Mouse (Mus musculus) embryonic facial prominence, embryonic 15.5 days (tissue): Measurements from ENCODE around the gene Xbp1. TPM values are rescaled to one million over a fixed set of nuclear protein-coding genes. Genes with fewer than 3 reads are reported as not detected.
A peak's percentile ranks its signal among the peaks of the same experiment; 100 is the strongest.

Source experiments
- ATAC-seq: fragments of 200-750 bp; cut with Nextera tagmentation; 2 replicates; pipeline ENCODE4 v1.8.0; 2017; ENCODE audit warnings: low read depth, moderate TSS enrichment; ENCODE audit not compliant: insufficient number of reproducible peaks, low FRiP score, low TSS enrichment
- H3K27ac ChIP-seq: fragments of 300-500 bp; sonication (generic); replicated peaks from 2 replicates; pipeline ENCODE4 v1.5.1; 2015; ENCODE audit warnings: mild to moderate bottlenecking, inconsistent platforms
- H3K27me3 ChIP-seq: fragments of 300-500 bp; sonication (generic); 2 replicates; pipeline ENCODE4 v1.6.1; 2015; ENCODE audit warnings: inconsistent platforms
- H3K36me3 ChIP-seq: fragments of 300-500 bp; sonication (generic); 2 replicates; pipeline ENCODE4 v1.6.1; 2015; ENCODE audit warnings: mild to moderate bottlenecking, inconsistent platforms
- H3K4me1 ChIP-seq: fragments of 300-500 bp; sonication (generic); 2 replicates; pipeline ENCODE4 v1.6.1; 2015; ENCODE audit warnings: inconsistent platforms
- H3K4me2 ChIP-seq: fragments of 300-500 bp; sonication (generic); replicated peaks from 2 replicates; pipeline ENCODE4 v1.6.1; 2015; ENCODE audit warnings: mild to moderate bottlenecking, inconsistent platforms
- H3K4me3 ChIP-seq: fragments of 300-500 bp; sonication (generic); replicated peaks from 2 replicates; pipeline ENCODE4 v1.5.1; 2015; ENCODE audit warnings: mild to moderate bottlenecking, inconsistent platforms
- H3K9ac ChIP-seq: fragments of 300-500 bp; sonication (generic); 2 replicates; pipeline ENCODE4 v1.6.1; 2015; ENCODE audit warnings: inconsistent platforms
- H3K9me3 ChIP-seq: fragments of 300-500 bp; sonication (generic); replicated peaks from 2 replicates; pipeline ENCODE4 v1.6.1; 2016; ENCODE audit warnings: inconsistent platforms
- WGBS: fragments of 180-500 bp; shearing (Covaris S2); methylation state at CpG from one replicate; pipeline ENCODE4 v1.1.7; 2015; 5-methylcytosine and 5-hydroxymethylcytosine counted together
- polyA plus RNA-seq: library from polyadenylated mRNA; unstranded; fragments of >200 nt; fragmentation: Nextera tagmentation; extraction: Ambion mirVana; gene quantifications from 2 replicates; pipeline ENCODE4 v1.2.1, GENCODE M21; 2015

The Xbp1 gene
- polyA plus RNA-seq, 1 experiment from 2014 or later, result 209 TPM

- no peaks in the 10 kb centered on the region for H3K9me3 ChIP-seq
- H3K36me3 ChIP-seq, result no peaks in the 10 kb centered on the region
- H3K4me1 ChIP-seq, result no peaks in the 10 kb centered on the region
- no peak overlapping the region for H3K9ac ChIP-seq
- no peak for ATAC-seq
- no peaks in the 10 kb centered on the region for H3K27me3 ChIP-seq
- no peak overlapping the region for H3K4me3 ChIP-seq
- H3K4me2 ChIP-seq, result no peak overlapping the region
- no peak overlapping the region for H3K27ac ChIP-seq
- WGBS, result 27% methylated on average over 2 of the region's 2 CpGs
Observed at GRCm38 (mm10) chr11:5493869-5494268, 26.6 kb upstream of the Xbp1 start.

GRCm38 (mm10) chr11:5495286-5495832 is 25.1 kb upstream of the Xbp1 start:
- H3K9ac ChIP-seq, result no peak overlapping the region
- no peak for ATAC-seq
- H3K9me3 ChIP-seq, result no peaks in the 10 kb centered on the region
- H3K4me2 ChIP-seq, result no peak overlapping the region
- H3K36me3 ChIP-seq, result no peaks in the 10 kb centered on the region
- H3K4me1 ChIP-seq, result 0 out of 2 replicates have a peak, but pooled peaks cover 3% of the 10 kb centered on the region
- 77% methylated on average over 12 of the region's 12 CpGs for WGBS
- H3K27ac ChIP-seq, result no peak overlapping the region
- H3K27me3 ChIP-seq, result no peaks in the 10 kb centered on the region
- no peak overlapping the region for H3K4me3 ChIP-seq

- H3K27ac ChIP-seq, result no peak overlapping the region
- ATAC-seq, result no peak
- no peaks in the 10 kb centered on the region for H3K27me3 ChIP-seq
- no peaks in the 10 kb centered on the region for H3K9me3 ChIP-seq
- no peak overlapping the region for H3K4me2 ChIP-seq
- no peak overlapping the region for H3K9ac ChIP-seq
- WGBS, result 77% methylated on average over 5 of the region's 5 CpGs
- H3K36me3 ChIP-seq, result no peaks in the 10 kb centered on the region
- H3K4me3 ChIP-seq, result no peak overlapping the region
- H3K4me1 ChIP-seq, result 0 out of 2 replicates have a peak, but pooled peaks cover 3% of the 10 kb centered on the region
Observed at GRCm38 (mm10) chr11:5495906-5496305, 24.6 kb upstream of the Xbp1 start.

- Histone ChIP-seq H3K9ac (no peak overlapping the region), H3K4me2 (no peak overlapping the region)
- WGBS, result 94% methylated on average over 13 of the region's 13 CpGs
Observed at GRCm38 (mm10) chr11:5496559-5497248, 23.8 kb upstream of the Xbp1 start.

GRCm38 (mm10) chr11:5498422-5498821 is 22.0 kb upstream of the Xbp1 start:
- no peaks in the 10 kb centered on the region for H3K9me3 ChIP-seq
- 81% methylated on average over 9 of the region's 9 CpGs for WGBS
- H3K4me1 ChIP-seq, result 0 out of 2 replicates have a peak, but pooled peaks cover 3% of the 10 kb centered on the region
- H3K36me3 ChIP-seq, result no peaks in the 10 kb centered on the region
- H3K9ac ChIP-seq, result no peak overlapping the region
- no peak overlapping the region for H3K4me2 ChIP-seq
- no peak overlapping the region for H3K4me3 ChIP-seq
- H3K27me3 ChIP-seq, result no peaks in the 10 kb centered on the region
- 0 out of 2 replicates have a peak overlapping the region, but pooled peaks have one; percentile 1 for H3K27ac ChIP-seq
- no peak for ATAC-seq

More at GRCm38 (mm10) chr11:5496559-5497248, 23.8 kb upstream of the Xbp1 start:
- H3K9me3 ChIP-seq, result no peaks in the 10 kb centered on the region
- H3K4me3 ChIP-seq, result no peak overlapping the region
- H3K36me3 ChIP-seq, result no peaks in the 10 kb centered on the region
- H3K27ac ChIP-seq, result no peak overlapping the region
- no peak for ATAC-seq
- H3K4me1 ChIP-seq, result 0 out of 2 replicates have a peak, but pooled peaks cover 3% of the 10 kb centered on the region
- no peaks in the 10 kb centered on the region for H3K27me3 ChIP-seq

GRCm38 (mm10) chr11:5498931-5499661 is 21.4 kb upstream of the Xbp1 start:
- Histone ChIP-seq H3K27ac (0 out of 2 replicates have a peak overlapping the region, but pooled peaks have one; percentile 51), H3K27me3 (no peaks in the 10 kb centered on the region), H3K9ac (no peak overlapping the region), H3K4me3 (no peak overlapping the region), H3K4me2 (no peak overlapping the region), H3K9me3 (no peaks in the 10 kb centered on the region), H3K36me3 (no peaks in the 10 kb centered on the region), H3K4me1 (0 out of 2 replicates have a peak, but pooled peaks cover 3% of the 10 kb centered on the region)
- WGBS, result 67% methylated on average over 13 of the region's 13 CpGs
- ATAC-seq, result peak; percentile 19; the same call in 1 of the 2 replicates

GRCm38 (mm10) chr11:5499961-5500644 is 20.4 kb upstream of the Xbp1 start:
- WGBS, result 77% methylated on average over 11 of the region's 11 CpGs
- no peak for ATAC-seq

GRCm38 (mm10) chr11:5500903-5501741 is 19.3 kb upstream of the Xbp1 start:
- no peak overlapping the region for H3K4me3 ChIP-seq

More at GRCm38 (mm10) chr11:5499961-5500644, 20.4 kb upstream of the Xbp1 start:
- H3K4me2 ChIP-seq, result no peak overlapping the region
- no peak overlapping the region for H3K9ac ChIP-seq
- H3K9me3 ChIP-seq, result no peaks in the 10 kb centered on the region
- H3K36me3 ChIP-seq, result no peaks in the 10 kb centered on the region
- 0 out of 2 replicates have a peak, but pooled peaks cover 3% of the 10 kb centered on the region for H3K4me1 ChIP-seq
- H3K27me3 ChIP-seq, result no peaks in the 10 kb centered on the region
- H3K27ac ChIP-seq, result no peak overlapping the region
- H3K4me3 ChIP-seq, result no peak overlapping the region

GRCm38 (mm10) chr11:5502351-5503051 is 18.0 kb upstream of the Xbp1 start:
- no peak for ATAC-seq
- Histone ChIP-seq H3K36me3 (no peaks in the 10 kb centered on the region), H3K27ac (no peak overlapping the region), H3K4me2 (no peak overlapping the region), H3K27me3 (no peaks in the 10 kb centered on the region), H3K9me3 (no peaks in the 10 kb centered on the region), H3K4me1 (0 out of 2 replicates have a peak, but pooled peaks cover 5% of the 10 kb centered on the region), H3K9ac (no peak overlapping the region), H3K4me3 (no peak overlapping the region)
- 79% methylated on average over 10 of the region's 10 CpGs for WGBS

More at GRCm38 (mm10) chr11:5500903-5501741, 19.3 kb upstream of the Xbp1 start:
- no peak for ATAC-seq
- Histone ChIP-seq H3K4me1 (0 out of 2 replicates have a peak, but pooled peaks cover 5% of the 10 kb centered on the region), H3K9me3 (no peaks in the 10 kb centered on the region), H3K27me3 (no peaks in the 10 kb centered on the region), H3K36me3 (no peaks in the 10 kb centered on the region), H3K9ac (no peak overlapping the region), H3K27ac (no peak overlapping the region), H3K4me2 (no peak overlapping the region)
- WGBS, result 74% methylated on average over 13 of the region's 13 CpGs
